Mouse (Mus musculus) urinary bladder, postnatal 10 days (tissue): ENCODE measurements around the gene 1700049E17Rik2.
"Not testable (repeated sequence)": the region's sequence is repeated elsewhere in the genome, so short reads cannot be mapped to it uniquely, and the experiment has no call there.

ENCODE experiments used
- DNase-seq: peaks from one replicate; pipeline ENCODE4 v3.0.0; 2022; ENCODE audit warnings: low spot score

1700049E17Rik2 gene

GRCm38 (mm10) chr14:41572911-41573310 is at the start of gene 1700049E17Rik2:
Gene 1700049E17Rik2, plus strand, starts transcription at chr14:41573211.
- not testable (repeated sequence) for DNase-seq

DNA sequence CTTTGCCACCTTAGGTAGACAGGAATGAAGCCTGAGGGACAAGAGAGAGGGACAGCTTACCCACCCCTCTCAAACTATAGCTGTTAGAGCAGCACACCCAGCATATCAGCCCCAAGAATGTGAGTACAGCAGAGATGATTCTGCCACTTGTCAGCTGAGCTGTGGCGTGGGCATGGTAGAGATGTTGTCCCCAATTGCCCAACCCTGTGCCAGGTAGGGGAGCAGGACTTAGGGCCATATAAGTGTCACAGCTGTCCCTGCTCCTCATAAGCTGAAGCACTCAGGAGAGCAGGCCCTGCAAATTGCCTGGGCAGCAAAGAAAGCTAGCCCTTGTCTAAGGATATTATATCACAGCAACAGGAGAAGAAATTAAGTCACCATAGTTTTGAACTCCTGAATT is 48.3 kb upstream of the 1700049E17Rik2 start:
- DNase-seq = not testable (repeated sequence)

- not testable (repeated sequence) for DNase-seq
These were observed 17.5 kb upstream of the 1700049E17Rik2 start, which contains the start of gene Gm7970 for GRCm38 (mm10) chr14:41555483-41555882. Gene Gm7970, minus strand, starts transcription at chr14:41555583.

DNA sequence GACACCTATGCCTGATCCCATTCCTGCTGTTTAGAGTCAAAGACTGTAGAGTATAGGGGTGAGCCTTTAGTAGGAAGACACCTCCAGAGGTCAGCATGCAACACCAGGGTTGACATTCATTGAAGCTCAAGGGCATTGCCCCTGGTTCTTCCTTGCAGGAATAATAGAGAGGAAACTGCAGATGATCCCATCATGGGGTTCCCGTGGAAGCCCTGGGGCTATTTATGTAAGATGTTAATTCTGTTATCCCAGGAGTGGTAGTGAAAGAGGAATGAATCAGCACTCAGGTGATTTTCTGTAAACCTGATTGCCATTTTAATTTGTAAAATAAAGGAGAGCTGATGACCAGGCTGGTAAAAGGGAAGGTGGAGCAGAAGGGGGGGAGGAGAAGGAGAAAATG is 13.3 kb downstream of the 1700049E17Rik2 start:
- DNase-seq = not testable (repeated sequence)

GRCm38 (mm10) chr14:41600935-41601334 is 27.9 kb downstream of the 1700049E17Rik2 start:
- DNase-seq = not testable (repeated sequence)

GRCm38 (mm10) chr14:41610690-41611089 is 37.7 kb downstream of the 1700049E17Rik2 start:
- DNase-seq = not testable (repeated sequence)

DNA sequence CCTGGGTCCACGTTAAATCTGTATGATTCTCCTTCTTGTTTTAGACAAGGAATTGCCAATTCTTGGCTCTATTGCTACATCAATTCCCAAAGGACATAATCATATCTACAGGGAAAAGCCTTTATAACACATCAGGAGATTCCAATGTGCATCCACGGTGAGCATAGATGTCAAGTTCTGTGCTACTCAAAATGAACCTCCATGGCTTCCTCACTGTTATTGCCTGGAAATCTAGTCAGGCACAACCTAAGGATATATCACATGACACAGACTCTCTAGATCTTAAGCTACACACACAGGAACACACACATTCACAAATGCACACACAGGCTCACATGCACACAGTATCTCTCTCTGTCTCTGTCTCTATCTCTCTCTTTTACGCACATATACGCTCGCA is 49.5 kb downstream of the 1700049E17Rik2 start:
- not testable (repeated sequence) for DNase-seq

DNA sequence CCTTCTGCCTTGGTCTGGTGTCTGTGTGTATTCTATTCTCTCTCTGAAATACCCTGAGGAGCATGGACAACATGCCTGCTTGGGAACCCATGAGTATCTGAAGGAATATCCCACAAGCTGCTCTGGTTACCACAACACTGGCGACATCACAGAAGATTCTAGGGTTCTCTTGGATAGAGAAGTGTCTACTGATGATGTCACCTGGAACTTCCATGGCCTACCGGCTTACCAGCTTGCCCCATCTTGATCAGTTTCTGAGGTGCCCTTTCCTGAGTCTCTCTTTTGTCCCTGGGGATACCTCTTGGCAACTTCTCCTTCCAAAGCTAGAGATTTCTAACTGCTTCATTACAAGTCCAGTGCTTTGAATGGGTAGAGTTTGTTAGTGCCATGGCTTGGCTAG is 51.5 kb downstream of the 1700049E17Rik2 start, which contains the start of gene Gm3072:
TSS of gene Gm3072 (minus strand) at position 101 of the 400 bp plus-strand sequence.
- not testable (repeated sequence) for DNase-seq

DNA sequence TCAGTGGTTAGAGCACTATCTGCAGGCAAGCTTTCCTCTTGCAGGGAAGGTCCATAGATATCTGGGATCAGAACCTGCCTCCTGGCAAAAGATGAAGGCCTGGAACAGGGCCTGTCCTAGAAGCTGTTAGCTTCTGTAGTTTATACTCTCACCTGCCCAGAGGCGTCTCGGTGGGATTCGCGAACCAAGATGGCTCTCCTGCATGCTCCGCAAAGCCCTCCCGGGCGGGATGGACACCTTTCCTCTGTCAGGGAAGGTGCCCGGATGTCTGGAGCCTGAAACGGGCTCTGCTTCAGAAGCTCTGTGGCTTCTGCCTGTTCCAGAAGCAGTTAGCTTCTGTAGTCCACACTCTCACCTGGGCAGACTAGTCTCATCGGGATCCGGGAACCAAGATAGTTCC is 57.1 kb downstream of the 1700049E17Rik2 start:
- peak; percentile 15 for DNase-seq
